Mouse (Mus musculus): ENCODE measurements around the gene Chtf18. TPM values are rescaled to one million over a fixed set of nuclear protein-coding genes. Genes with fewer than 3 reads are reported as not detected.
"Not testable (repeated sequence)": the region's sequence is repeated elsewhere in the genome, so short reads cannot be mapped to it uniquely, and the experiment has no call there.

The Chtf18 gene
- 2.6 and 2.9 TPM in 2 replicates for polyA plus RNA-seq (2012; rRNA removed)

DNA sequence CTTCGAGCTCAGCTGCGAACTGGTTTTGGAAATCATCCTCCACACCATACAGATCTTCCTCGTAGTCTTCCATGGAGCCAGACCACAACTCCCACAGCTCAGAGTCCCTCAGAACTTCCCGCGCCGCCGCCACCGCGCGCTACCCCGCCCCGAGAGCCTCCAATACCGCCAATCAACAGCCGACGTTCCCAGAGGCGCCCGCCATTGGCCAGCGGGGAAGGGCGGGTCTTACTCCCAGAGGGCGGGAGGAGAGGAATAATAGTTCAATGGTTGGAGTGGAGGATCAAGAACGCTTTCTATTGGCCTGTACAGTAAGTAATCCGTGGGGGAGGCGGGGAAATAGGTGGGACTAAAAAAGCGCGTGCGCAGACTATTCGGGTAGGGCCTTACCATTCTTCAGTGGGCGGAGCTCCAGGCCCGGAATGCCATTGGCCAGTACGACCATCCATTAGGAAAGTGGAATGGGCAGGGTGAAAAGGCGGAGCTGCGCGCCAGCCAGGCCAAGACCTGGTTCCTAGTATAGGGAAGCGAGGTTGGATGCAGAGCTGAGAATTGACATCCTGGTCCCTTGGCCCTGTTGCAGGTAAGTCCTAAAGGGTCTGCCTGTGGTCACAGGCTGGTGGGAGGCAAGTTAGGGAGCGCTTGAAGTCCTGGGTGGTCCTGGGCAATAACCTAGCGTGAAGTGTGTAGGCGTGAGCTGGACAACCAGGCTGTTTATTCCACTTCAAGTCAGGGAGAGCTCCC lies at the start of gene Chtf18, which contains the start of gene Rpusd1:
TSS of gene Chtf18 (minus strand) at position 155 of the 744 bp plus-strand sequence.
TSS of gene Rpusd1 (plus strand) at position 406 of the 744 bp plus-strand sequence.
- peak; percentile 98 for DNase-seq (ENCODE audit: low read depth)

DNA sequence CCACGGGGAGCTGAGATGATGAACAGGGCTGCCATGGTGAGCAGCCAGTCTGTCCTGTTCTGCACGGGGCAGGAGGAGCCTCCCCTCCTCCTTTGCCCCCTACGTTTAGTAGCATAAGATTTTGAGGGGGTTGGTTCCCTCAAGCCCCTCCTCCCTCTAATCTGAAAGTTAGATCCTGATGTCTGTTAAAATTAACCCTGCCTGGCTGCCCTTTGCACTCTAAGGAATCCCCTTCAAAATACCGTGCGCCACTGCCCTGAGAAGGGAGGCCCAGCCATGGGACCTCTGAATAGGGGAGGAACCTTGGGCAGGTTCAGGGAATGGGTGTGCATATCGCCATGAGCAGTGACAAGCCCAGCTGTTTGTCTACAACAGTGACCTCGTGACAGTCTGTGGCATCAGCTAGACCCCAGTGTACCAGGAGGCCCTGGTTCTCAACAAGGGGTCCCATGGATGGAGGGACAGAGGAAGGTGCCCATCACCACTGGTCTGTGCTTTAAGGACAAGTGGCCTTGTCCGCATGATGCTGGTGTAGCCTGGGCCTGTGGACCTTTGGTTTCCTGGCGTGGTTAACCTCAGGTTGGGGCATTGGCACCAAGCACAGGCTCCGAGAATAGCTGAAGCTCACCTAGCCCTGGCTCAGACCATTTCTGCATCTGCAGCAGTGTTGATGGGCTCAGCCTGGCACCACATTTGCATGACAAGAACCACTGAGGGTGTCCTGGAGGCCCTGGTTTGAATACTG lies 48.3 kb upstream of the Chtf18 start:
- no peak for DNase-seq (ENCODE audit: low read depth)

DNA sequence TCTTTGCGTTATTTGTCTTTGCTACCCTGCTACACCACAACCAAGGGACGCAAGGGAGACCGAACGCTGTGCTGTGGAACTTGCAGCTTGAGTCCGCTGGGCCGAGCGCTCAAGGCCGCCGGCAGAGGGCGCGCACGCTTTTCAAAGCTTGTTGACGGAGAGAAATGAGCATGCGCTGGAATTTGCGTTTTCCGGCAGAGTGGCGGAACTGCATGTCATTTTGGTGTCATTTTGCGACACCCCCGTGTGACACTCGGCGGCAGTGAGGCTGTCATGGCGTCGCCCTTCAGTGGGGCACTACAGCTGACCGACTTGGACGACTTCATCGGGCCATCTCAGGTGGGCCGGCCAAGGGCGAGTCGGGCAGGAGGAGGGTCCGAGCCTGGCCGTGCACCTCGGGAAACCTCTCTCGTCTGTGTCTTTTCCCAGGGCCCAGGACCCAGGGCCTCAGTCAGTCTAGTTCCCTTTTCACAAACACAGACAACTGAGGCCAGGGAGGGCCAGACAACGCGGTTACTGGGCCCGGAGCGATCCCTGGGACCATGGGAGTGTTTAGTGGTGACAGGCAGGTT lies 46.4 kb upstream of the Chtf18 start, which contains the start of gene Narfl:
TSS of gene Narfl (plus strand) at position 228 of the 572 bp plus-strand sequence.
- peak; percentile 72 for DNase-seq (ENCODE audit: low read depth)

DNA sequence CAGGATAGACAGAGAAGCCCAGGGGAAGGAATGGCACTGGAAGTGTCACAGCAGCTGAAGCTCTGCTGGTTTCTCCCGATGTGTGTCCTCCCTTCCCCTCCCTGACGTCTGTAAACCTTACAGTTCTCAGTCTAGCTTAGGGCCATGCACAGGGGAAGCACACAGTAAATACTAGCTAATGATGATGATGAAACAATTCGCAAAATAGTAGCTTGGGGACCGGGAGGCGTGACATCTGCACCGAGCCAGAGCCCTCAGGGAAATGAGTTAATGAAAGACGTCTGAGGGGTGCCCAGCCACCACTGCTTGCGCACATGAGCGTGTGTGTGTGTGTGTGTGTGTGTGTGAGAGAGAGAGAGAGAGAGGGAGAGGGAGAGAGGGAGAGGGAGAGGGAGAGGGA lies 42.1 kb upstream of the Chtf18 start:
- no peak for DNase-seq (ENCODE audit: low read depth)

DNA sequence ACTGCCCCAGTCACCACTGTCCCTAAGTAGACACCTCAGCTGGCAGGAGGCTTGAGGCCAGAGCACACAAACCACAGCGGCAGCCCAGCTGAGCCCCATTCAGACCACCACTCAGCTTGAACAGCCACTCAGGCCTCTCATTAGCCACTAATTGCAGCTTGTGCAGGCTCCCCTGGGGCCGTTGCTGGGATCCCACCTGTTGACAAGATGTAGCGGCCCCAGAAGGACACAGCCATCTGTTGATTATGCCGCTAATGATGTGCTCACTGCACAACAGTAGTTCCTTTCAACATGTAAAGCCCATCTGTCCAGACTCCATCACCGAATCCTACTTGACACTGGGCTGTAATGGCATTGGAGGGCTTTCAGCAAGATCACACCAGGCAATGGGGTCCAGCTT lies 38.7 kb upstream of the Chtf18 start:
- no peak for DNase-seq (ENCODE audit: low read depth)

DNA sequence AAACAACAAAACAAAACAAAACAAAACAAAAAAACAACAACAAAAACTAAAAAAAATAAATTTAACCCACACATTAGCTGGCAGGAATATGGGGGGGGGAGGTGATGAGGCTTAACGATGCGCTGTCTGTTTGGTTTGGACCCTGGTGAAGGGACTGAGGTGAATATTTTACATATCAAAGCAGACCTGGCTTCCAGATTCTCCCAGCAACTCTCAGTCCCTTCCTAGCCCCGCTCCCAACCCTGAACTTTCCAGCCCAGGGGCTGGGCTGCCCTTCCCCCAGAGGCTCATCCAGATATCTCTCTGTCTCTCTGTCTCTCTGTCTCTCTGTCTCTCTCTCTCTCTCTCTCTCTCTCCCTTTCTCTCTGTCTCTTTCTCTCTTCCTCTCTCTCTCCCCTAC lies 35.4 kb upstream of the Chtf18 start:
- no peak for DNase-seq (ENCODE audit: low read depth)

DNA sequence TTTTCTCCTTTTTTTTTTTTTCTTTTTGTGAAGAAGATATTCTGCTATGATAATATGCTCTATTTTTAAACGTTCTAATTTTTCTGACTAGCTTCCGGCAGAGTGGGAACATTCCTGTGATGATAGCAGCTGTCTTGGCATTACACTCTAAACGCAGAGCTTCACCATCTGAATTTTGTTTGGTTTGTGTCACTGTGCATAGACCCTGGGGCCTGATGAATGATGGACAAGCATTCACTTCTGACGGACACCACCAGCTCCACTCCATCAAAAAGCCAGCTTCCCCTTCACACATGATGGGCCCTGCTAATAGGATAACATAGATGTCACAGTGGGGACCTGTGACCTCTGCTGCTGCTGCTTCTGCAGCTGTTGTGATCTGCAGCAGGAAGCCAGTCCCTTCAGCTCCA lies 34.3 kb upstream of the Chtf18 start:
- no peak for DNase-seq (ENCODE audit: low read depth)

DNA sequence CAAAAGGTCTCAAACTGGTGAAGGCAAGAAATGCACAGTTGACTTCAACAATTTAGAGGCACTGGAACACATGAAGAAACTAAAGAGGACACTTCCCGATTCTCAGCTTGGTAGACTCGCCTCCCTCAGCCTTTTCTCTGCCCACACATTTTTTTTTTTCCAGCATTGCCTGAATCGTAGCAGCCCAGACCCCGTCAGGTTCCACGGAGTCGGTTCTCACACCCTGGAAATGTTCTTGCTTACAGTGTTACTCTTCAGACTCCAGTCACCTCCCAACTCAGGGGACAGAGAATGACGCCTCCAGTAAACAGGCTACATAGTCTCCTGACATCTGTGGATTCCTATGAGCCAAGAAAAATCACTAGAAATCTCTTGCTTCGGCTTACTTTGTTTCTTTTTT lies 32.9 kb upstream of the Chtf18 start:
- no peak for DNase-seq (ENCODE audit: low read depth)

DNA sequence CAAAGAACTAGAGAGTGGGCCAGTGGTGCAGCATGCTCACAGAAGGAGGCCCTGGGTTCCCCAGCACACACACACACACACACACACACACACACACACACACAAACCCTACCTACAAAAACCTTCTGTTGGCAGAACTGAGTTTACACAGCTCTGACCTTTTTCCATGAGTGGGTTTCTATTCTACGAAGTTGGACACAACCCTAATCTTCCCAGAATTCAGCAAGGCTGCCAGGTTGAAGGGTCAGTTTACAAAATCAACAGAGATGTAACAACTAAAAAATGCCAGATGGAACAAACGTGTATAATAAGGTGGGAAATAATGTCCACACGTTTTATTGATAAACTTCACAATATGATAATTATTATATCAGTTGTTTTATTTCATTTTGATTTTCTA lies 30.5 kb upstream of the Chtf18 start:
- no peak for DNase-seq (ENCODE audit: low read depth)

DNA sequence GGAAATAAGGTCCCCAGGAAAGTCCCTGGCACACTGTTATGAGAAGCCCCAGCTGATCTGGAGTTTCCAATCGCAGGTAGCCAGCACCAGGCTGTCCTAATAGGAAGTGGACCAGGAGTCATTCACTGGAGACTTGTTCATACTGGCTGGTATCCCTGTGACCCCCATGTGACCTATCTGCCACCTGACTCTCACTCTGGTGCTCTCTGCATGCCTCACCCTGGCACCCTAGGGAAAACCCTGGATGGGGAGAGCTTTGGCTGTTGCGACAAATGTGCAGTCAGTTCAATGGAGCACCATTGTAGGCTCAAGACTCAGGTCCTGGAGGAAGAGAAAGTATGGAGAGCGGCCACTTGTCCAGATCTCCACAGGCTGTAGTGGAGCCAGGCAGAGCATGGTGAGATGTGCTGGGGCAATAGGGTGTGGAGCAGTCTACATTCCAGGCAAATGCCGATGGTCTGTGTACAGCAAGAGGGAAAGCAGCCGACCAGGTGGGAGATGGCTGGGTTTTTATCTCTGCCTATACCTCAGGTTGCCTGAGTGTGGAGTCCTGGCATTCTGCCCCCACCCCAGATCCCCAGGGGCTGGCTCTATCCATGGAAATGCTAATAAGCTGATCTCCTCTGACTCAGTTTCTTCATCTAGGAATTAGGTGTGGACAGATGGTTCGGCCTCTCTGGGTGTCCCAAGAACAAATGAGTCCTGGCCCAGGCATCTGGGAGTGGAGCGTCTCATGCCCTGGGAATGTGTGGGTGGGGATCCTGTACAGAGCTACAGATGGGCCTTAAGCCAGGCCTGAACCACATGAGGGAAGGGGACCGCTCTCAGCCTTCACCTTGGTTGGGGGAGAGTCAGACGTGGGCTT lies 29.4 kb upstream of the Chtf18 start:
- DNase-seq (ENCODE audit: low read depth) = no peak

DNA sequence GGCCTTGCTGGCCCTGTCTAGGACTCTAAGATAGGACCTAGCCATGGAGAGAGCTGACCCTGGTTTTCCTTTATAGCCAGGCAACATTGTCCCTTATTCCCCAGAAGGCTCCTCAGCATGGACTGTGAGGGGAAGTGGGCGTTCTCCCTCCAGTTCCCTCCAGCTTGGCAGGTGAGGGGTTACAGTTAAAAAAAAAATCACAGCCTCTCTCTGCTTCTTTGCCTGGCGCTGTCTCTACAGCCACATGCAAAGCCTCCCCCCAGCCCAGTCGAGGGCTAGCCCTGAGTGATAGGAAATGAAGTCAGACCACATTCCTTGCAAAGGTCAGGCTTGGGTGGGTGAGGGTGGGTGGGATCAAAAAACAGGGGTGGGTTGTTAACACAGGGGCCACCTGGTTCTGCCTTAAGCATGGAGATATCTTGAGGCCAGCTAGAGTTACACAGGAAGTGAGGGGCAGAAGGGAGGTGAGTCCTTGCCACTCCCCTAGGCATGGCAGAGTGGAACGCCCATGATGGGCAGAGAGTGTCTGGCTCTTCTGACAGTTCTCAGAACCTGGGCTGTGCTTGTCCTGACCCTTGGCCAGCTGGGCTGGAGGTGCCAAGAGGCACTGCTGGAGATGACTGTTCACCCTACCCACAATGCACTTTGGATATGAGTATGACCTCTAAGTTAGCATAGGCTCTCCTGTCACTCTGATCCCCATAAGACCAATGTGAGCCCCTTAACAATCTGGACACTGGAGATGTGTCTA lies 28.6 kb upstream of the Chtf18 start:
- DNase-seq (ENCODE audit: low read depth) = no peak

DNA sequence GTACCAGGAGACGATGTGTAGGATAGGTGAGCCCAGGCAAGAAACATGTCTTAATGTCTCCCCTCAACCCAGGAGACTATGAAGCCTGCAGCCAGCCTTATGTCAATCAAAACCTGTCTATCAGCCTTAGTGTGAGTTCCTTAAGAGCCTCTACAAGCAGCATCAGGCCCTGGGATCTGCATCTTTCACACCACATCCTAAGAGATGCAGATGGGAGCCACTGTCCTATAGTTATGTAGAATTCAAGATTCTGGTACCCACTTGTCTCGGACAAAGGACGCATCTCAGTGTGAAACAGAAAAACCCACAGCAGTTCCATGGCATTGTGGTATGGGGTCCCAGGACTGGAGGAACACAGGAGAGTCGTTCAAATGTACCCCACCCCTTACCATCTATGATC lies 27.9 kb upstream of the Chtf18 start:
- no peak for DNase-seq (ENCODE audit: low read depth)

DNA sequence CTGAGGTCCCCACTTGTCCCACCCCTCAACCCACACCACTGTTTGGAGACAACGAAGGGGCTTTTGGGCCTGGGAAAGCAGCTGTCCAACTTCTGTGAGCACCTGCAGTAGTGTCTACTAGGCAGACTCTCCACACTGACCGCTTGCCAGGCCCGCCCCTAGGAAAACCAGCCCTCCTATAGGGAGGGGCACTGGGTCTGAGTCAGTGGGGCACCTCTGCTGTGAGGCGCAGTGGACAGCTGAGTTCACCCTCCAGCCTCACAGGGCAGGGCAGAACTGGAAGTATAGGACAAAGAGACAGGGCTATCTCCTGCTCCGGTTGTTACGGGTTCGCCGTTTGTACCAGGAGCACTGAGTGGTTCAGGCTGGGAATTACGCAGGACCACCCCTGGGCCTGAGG lies 27.0 kb upstream of the Chtf18 start, which contains the start of gene Msln:
TSS of gene Msln (minus strand) at position 138 of the 400 bp plus-strand sequence.
- no peak for DNase-seq (ENCODE audit: low read depth)

DNA sequence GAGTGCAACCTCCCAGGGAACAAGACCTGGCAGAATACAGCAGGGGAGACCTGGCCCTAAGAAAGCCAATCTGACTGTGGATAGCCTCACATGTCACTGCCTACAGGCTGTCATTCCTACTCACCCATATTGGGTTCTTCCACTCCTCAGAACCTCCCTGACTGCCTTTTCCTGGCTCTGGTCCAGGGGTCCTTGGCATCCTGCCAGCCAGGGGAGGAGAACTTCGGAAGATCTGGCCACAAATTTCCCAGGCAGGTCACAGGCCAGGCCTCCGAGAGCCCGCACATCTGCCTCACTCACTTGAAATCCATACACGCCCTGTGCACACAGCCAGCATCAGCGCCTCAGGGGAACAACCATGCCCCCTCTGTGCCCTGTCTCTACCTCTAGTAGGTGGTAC lies 24.2 kb upstream of the Chtf18 start:
- DNase-seq (ENCODE audit: low read depth) = no peak

DNA sequence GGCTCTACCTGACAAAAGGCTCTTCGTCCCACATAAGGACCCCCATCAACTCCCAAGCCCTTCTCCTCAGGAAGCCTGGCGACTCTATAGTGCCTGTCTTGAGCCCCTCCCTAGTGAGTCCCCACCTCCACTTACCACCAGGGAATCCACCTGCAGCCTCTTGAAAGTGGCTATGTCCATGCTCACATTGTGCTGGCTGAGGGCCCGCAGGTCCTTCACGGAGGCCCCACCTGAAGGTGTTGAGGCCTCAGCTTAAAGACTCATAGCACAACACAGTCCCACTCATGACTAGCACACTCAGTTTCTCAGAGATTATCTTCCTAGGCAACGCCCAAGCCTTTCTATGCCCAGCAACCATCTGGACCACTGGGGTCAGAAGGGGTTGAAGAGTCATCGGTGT lies 22.1 kb upstream of the Chtf18 start:
- DNase-seq (ENCODE audit: low read depth) = no peak

DNA sequence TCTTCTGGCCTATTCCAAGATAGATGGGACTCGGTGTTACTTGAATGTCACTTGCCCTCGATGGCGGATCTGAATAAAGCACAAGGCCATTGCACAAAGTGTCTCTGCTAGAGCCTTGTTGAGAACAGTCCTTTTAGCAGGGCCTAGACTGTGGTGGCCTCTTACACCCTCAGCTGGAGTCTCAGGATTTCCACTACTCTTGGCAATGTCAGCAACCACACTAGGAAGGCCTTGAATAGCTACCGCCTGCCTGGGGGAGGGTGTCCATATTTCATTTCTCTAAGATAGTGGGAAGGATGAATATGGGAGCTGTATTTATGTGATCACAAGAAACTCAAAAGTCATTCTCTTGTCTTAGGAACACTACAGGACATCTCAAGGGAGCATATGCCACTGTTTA lies 21.0 kb upstream of the Chtf18 start:
- DNase-seq (ENCODE audit: low read depth) = no peak

DNA sequence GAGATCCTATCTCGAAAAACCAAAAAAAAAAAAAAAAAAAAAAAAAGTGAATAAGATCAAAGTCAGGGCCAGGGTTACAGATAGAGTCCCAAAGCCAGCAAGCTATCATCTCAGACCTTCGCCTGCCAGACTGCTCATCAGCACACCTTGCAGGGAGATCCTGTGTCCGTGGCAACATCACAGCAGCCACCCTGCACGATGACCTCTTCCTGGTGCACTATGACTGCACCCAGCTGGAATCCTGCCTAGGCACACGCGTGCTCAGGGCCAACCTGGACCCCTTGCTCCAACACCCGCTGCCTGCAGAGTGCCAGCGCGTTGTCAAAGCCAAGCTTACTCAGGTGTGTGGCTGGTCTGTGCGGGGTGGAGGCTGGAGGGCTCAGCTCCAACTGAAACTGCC lies 17.1 kb upstream of the Chtf18 start:
- no peak for DNase-seq (ENCODE audit: low read depth)

DNA sequence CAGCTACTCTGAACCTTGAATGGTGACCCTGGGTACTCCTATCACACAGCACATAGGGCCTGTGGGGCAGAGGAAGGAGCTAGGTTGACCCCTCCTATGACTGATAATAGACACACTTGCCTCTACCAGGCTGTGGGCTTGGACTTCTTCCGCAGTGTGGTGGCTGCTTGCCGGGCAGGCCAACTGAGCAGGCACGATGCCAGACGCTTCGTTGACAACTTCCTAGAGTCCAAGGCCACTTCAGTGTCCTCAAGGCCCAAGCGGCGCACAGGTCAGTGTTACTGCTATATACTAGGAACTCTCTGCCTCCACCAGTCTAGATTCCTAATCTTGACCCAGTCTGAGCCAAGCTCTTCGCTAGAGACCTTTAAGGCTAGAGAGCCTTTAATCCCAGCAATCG lies 16.6 kb upstream of the Chtf18 start:
- no peak for DNase-seq (ENCODE audit: low read depth)

DNA sequence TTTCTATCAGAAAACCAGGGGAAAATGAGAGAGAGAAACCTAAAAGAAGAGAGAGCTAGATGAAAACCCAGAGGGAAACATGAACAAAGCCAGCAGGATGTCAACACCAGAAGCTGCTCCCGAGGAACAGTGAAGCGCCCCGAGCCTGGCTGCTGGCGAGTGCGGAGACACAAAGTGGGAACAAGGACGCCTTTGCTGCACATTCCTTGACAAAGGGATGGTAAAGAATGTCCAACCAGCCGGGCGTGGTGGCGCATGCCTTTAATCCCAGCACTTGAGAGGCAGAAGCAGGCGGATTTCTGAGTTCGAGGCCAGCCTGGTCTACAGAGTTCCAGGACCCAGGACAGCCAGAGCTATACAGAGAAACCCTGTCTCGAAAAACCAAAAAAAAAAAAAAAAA lies 14.3 kb upstream of the Chtf18 start:
- DNase-seq (ENCODE audit: low read depth) = not testable (repeated sequence)

DNA sequence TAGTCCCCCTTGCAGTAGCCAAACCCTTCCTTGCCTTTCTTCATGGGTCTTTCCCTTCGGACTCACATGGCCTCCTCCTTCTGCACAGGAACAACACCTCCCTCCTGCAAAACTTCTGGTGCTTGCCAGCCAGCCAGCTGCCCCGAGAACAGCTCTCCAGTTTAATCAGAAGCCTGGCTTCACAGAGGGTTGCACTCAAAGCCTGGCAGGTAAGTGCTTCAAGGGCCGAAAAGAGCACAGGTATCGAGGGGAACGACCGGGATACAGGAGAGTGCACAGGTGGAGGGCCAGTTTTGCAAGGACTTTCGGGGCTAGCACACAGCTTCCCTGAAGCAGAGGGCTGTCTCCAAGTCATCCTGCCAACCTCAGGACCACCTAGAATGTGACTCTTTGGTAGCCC lies 11.6 kb upstream of the Chtf18 start:
- no peak for DNase-seq (ENCODE audit: low read depth)

DNA sequence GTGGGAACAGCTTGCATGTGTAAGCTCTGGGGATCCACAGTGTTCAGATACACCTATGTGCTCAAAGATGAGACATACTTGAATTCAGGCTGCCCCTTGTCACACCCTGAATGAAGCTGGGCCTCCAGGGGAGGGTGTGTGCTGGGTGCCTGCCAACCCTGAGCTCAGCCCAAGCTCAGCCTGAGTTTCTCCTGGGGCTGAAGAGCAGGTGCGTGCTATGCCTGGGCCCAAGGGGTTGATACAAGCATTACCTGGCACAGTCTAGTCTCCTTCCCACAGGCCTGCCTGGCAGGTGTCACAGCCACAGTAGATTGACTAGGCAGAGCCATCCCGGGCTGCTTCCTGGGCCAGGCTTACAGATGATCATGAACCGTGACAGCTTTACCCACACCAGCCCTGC lies 8.5 kb upstream of the Chtf18 start, which contains the start of gene Mslnl:
TSS of gene Mslnl (plus strand) at position 298 of the 400 bp plus-strand sequence.
- no peak for DNase-seq (ENCODE audit: low read depth)

All from gonadal fat pad, adult 2 months (tissue).